Mouse (Mus musculus): ENCODE results near the gene Spon1. TPM values are rescaled to one million over a fixed set of nuclear protein-coding genes. Genes with fewer than 3 reads are reported as not detected.

Gene Spon1
- polyA plus RNA-seq, 1 experiment from 2014 or later = 30.5 TPM

DNA sequence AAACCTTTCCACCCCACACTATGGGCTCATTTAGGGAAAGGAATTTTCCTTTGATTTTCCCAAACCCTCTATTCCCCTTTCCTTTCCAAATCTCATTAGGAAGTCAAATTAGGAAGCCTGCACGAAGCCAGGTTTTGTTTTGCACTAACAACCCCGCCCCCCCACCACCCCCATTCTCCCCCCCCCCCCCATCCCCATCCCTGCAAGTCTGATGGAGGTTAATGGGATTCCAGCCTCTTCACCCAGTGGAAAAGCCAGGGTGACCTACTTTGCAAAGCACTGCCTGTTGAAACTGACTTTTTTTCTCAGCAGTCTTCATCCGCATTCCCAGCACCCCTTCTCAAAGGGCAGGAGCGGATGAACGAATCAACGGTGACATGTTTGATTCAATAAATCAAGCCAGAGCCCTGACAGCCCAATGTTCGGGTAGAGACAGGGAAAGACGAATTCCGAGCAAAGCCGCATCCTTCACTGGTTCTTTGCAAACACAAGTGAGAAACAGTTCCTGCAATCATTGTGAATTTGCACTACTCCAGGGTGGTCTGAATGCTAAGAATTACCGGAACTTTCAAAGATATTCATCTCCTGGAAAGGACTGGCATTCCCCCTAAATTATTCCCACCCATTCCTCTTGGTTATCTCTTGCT lies 254.4 kb downstream of the Spon1 start:
- 11% methylated on average over 11 of the region's 11 CpGs for WGBS
- no peak overlapping the region for H3K27ac ChIP-seq (replicated peaks; ENCODE audit: low read depth, low read length)
- DNase-seq (ENCODE audit: low spot score) (no peak), ATAC-seq (ENCODE audit: low read depth) (peak; percentile 17; the same call in 1 of the 2 replicates)
- H3K9me3 ChIP-seq (ENCODE audit: control insufficient read depth, low read length) = no peaks in the 10 kb centered on the region
- H3K27me3 ChIP-seq (replicated peaks; ENCODE audit: control insufficient read depth, insufficient read depth, low read length) = no peaks in the 10 kb centered on the region
- H3K9ac ChIP-seq (ENCODE audit: low read depth, low read length) = peak overlapping the region; percentile 49
- peak overlapping the region; percentile 46 for H3K4me3 ChIP-seq (ENCODE audit: low read depth, low read length)
- H3K4me2 ChIP-seq (ENCODE audit: low read depth, low read length) = peak overlapping the region; percentile 74
- H3K36me3 ChIP-seq (ENCODE audit: control insufficient read depth, insufficient read depth, low read length) = no peaks in the 10 kb centered on the region
- H3K4me1 ChIP-seq (ENCODE audit: control insufficient read depth, insufficient read depth, low read length) = no peaks in the 10 kb centered on the region

DNA sequence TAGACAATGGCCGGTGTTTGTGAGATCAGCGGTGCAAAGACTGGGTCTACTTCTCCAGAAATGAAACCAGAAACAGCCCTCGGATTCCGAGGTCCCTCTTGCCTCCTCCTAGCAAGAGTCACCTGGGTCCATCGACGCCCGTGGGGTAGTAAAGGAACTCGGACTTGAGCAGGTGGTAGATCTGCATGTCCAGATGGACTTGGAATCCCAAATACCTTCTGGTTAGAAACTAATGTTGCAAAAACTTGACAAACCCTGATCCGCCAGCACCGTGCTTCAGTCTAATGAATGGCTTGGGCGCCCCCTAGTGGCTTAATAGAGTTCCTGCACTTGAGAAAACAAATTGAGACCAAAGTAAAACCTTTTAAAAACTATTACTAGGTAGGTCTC lies 254.9 kb downstream of the Spon1 start:
- Histone ChIP-seq H3K4me2 (ENCODE audit: low read depth, low read length) (peak overlapping the region; percentile 74), H3K4me1 (ENCODE audit: control insufficient read depth, insufficient read depth, low read length) (no peaks in the 10 kb centered on the region), H3K9me3 (ENCODE audit: control insufficient read depth, low read length) (no peaks in the 10 kb centered on the region), H3K9ac (ENCODE audit: low read depth, low read length) (peak overlapping the region; percentile 49), H3K27ac (replicated peaks; ENCODE audit: low read depth, low read length) (no peak overlapping the region), H3K36me3 (ENCODE audit: control insufficient read depth, insufficient read depth, low read length) (no peaks in the 10 kb centered on the region), H3K27me3 (replicated peaks; ENCODE audit: control insufficient read depth, insufficient read depth, low read length) (no peaks in the 10 kb centered on the region), H3K4me3 (ENCODE audit: low read depth, low read length) (peak overlapping the region; percentile 46)
- peak; percentile 61 for ATAC-seq (ENCODE audit: low read depth)
- WGBS = 2% methylated on average over 11 of the region's 11 CpGs
- DNase-seq (ENCODE audit: low spot score) = peak; percentile 88

DNA sequence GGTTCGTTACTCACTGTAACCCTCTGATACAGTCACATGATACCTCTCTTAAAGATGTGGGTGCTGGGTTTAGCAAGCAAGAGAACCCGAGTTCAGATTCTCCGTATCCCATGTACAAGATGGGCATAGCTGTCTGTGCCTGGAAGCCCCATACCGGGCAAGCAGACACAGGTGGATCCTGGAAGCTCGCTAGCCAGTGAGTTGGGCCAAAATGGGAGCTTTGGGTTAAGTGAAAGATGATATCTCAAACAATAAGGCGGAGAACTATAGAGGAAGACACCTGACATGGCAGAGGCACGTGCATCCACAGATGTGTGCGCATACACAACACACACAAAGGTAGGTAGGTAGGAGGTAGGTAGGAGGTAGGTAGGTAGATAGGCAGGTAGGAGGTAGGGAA lies 261.1 kb downstream of the Spon1 start:
- Histone ChIP-seq H3K4me1 (ENCODE audit: control insufficient read depth, insufficient read depth, low read length) (no peaks in the 10 kb centered on the region), H3K9ac (ENCODE audit: low read depth, low read length) (no peak overlapping the region), H3K27me3 (replicated peaks; ENCODE audit: control insufficient read depth, insufficient read depth, low read length) (no peaks in the 10 kb centered on the region), H3K27ac (replicated peaks; ENCODE audit: low read depth, low read length) (no peak overlapping the region), H3K9me3 (ENCODE audit: control insufficient read depth, low read length) (no peaks in the 10 kb centered on the region), H3K4me3 (ENCODE audit: low read depth, low read length) (no peak overlapping the region), H3K4me2 (ENCODE audit: low read depth, low read length) (no peak overlapping the region), H3K36me3 (ENCODE audit: control insufficient read depth, insufficient read depth, low read length) (no peaks in the 10 kb centered on the region)
- ATAC-seq (ENCODE audit: low read depth) = no peak
- no peak for DNase-seq (ENCODE audit: low spot score)
- 87% methylated on average over 8 of the region's 8 CpGs for WGBS

DNA sequence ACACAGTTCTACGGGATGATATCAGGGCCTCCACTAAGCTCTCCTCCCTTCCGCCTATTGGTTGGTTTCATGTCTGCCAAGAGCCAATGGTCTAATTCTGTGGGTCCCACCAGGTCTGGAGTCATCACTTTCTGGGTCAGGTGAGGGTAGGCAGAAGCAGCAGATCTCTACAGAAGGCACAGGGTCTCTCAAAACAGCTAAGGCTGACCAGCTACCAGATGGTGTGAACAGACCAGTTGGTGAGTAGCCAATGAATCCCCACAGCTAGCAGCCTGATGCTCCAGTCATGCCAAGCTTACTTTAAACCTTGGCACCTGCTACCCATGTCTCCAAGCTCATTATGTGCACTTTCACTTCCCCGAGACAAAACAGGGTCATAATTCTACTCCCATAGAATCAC lies 261.6 kb downstream of the Spon1 start:
- Histone ChIP-seq H3K27me3 (replicated peaks; ENCODE audit: control insufficient read depth, insufficient read depth, low read length) (no peaks in the 10 kb centered on the region), H3K4me3 (ENCODE audit: low read depth, low read length) (no peak overlapping the region)

DNA sequence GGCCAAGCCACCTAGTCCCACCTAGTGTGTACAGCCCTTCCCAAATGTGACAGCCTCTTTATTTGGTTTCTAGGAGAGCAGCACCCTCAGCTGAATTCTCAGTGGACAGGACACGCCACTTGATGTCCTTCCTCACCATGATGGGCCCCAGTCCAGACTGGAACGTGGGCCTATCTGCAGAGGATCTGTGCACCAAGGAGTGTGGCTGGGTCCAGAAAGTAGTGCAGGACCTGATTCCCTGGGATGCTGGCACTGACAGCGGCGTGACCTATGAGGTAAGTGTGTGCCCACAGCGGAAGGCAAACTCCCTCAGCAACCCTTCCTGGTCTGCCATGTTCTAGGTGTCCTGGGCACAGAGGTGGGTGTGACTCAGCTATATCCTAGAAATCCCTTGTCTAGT lies 263.0 kb downstream of the Spon1 start:
- Histone ChIP-seq H3K9me3 (ENCODE audit: control insufficient read depth, low read length) (no peaks in the 10 kb centered on the region), H3K36me3 (ENCODE audit: control insufficient read depth, insufficient read depth, low read length) (no peaks in the 10 kb centered on the region), H3K27me3 (replicated peaks; ENCODE audit: control insufficient read depth, insufficient read depth, low read length) (no peaks in the 10 kb centered on the region), H3K27ac (replicated peaks; ENCODE audit: low read depth, low read length) (no peak overlapping the region), H3K4me3 (ENCODE audit: low read depth, low read length) (no peak overlapping the region), H3K4me2 (ENCODE audit: low read depth, low read length) (no peak overlapping the region), H3K9ac (ENCODE audit: low read depth, low read length) (no peak overlapping the region), H3K4me1 (ENCODE audit: control insufficient read depth, insufficient read depth, low read length) (no peaks in the 10 kb centered on the region)
- WGBS = 95% methylated on average over 5 of the region's 5 CpGs
- ATAC-seq (ENCODE audit: low read depth) (no peak), DNase-seq (ENCODE audit: low spot score) (no peak)

More for the DNA sequence above, 261.6 kb downstream of the Spon1 start:
- Histone ChIP-seq H3K27ac (replicated peaks; ENCODE audit: low read depth, low read length) (no peak overlapping the region), H3K9ac (ENCODE audit: low read depth, low read length) (no peak overlapping the region), H3K4me1 (ENCODE audit: control insufficient read depth, insufficient read depth, low read length) (no peaks in the 10 kb centered on the region), H3K36me3 (ENCODE audit: control insufficient read depth, insufficient read depth, low read length) (no peaks in the 10 kb centered on the region), H3K4me2 (ENCODE audit: low read depth, low read length) (no peak overlapping the region), H3K9me3 (ENCODE audit: control insufficient read depth, low read length) (no peaks in the 10 kb centered on the region)
- 85% methylated on average over 3 of the region's 3 CpGs for WGBS
- DNase-seq (ENCODE audit: low spot score) = no peak
- no peak for ATAC-seq (ENCODE audit: low read depth)

DNA sequence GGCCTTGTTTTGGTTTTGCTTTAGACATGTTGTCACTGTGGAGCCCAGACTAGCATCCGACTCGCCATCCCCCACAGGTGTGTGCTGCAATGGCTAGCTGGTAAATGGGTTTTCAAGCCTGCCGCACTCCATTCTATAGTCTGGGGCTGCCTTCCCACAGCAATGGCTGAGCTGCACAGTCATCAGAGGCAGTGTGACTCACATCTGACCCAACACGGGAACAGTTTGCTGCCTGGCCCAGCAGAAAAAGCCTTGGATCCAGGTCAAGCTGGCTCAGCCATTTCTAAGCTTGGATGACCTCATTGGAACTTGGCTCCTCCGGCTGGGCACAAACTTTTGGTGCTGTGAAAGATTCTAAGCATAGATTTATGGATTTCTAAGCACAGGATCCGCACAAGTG lies 263.8 kb downstream of the Spon1 start:
- Histone ChIP-seq H3K27ac (replicated peaks; ENCODE audit: low read depth, low read length) (no peak overlapping the region), H3K4me3 (ENCODE audit: low read depth, low read length) (no peak overlapping the region), H3K9ac (ENCODE audit: low read depth, low read length) (no peak overlapping the region), H3K9me3 (ENCODE audit: control insufficient read depth, low read length) (no peaks in the 10 kb centered on the region), H3K27me3 (replicated peaks; ENCODE audit: control insufficient read depth, insufficient read depth, low read length) (no peaks in the 10 kb centered on the region), H3K4me1 (ENCODE audit: control insufficient read depth, insufficient read depth, low read length) (no peaks in the 10 kb centered on the region), H3K36me3 (ENCODE audit: control insufficient read depth, insufficient read depth, low read length) (no peaks in the 10 kb centered on the region), H3K4me2 (ENCODE audit: low read depth, low read length) (no peak overlapping the region)
- DNase-seq (ENCODE audit: low spot score) (no peak), ATAC-seq (ENCODE audit: low read depth) (no peak)
- WGBS = 86% methylated on average over 6 of the region's 6 CpGs

DNA sequence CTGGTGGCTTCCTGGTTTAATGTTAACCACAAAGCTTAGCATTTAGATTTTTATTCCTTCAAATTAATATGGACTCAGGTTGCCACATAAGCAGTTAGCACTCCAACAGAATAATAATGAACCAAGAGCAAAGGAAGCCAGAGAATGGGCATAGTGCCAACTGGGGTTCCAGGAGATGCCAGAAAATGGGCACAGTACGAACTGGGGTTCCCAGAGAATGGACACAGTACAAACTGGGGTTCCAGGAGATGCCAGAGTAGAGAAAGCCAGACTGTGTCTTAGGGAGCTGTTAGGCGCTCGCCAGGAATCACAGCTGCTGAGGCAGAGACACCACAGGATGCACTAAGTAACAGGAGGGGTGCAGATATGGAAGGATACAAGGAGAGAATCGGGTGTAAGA lies 271.4 kb downstream of the Spon1 start:
- no peaks in the 10 kb centered on the region for H3K9me3 ChIP-seq (ENCODE audit: control insufficient read depth, low read length)
- no peaks in the 10 kb centered on the region for H3K4me1 ChIP-seq (ENCODE audit: control insufficient read depth, insufficient read depth, low read length)
- ATAC-seq (ENCODE audit: low read depth) (no peak), DNase-seq (ENCODE audit: low spot score) (no peak)
- H3K27me3 ChIP-seq (replicated peaks; ENCODE audit: control insufficient read depth, insufficient read depth, low read length) = no peaks in the 10 kb centered on the region
- no peak overlapping the region for H3K4me3 ChIP-seq (ENCODE audit: low read depth, low read length)
- no peaks in the 10 kb centered on the region; the same call in none of the 2 replicates for H3K36me3 ChIP-seq (ENCODE audit: control insufficient read depth, insufficient read depth, low read length)
- WGBS = 84% methylated on average over 4 of the region's 4 CpGs
- no peak overlapping the region for H3K27ac ChIP-seq (replicated peaks; ENCODE audit: low read depth, low read length)
- no peak overlapping the region for H3K4me2 ChIP-seq (ENCODE audit: low read depth, low read length)
- H3K9ac ChIP-seq (ENCODE audit: low read depth, low read length) = no peak overlapping the region

DNA sequence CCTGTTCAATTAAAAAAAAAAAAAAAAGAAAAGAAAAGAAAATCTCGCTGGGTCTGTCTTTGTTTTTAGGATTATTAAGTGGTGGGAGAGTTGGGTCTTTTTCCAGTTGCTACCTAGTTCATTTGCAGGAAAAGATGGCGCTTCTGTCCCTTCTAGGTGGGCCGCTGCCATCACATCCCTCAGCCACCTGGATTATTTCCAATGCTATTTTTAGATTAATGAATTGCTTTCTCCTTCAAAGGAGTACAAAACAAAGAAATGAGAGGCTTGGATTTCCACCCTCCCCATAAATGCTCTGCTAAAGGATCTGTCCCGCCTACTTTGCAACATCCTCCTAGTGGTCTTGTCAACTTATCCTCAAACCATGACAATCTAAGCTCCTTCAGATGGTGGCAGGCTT lies 275.6 kb downstream of the Spon1 start:
- no peak overlapping the region for H3K27ac ChIP-seq (replicated peaks; ENCODE audit: low read depth, low read length)
- WGBS = 87% methylated on average over 4 of the region's 4 CpGs
- H3K27me3 ChIP-seq (replicated peaks; ENCODE audit: control insufficient read depth, insufficient read depth, low read length) = no peaks in the 10 kb centered on the region
- ATAC-seq (ENCODE audit: low read depth) = no peak
- peaks cover 16% of the 10 kb centered on the region for H3K4me1 ChIP-seq (ENCODE audit: control insufficient read depth, insufficient read depth, low read length)
- no peak overlapping the region for H3K9ac ChIP-seq (ENCODE audit: low read depth, low read length)
- H3K36me3 ChIP-seq (ENCODE audit: control insufficient read depth, insufficient read depth, low read length) = no peaks in the 10 kb centered on the region; the same call in none of the 2 replicates
- DNase-seq (ENCODE audit: low spot score) = no peak
- no peak overlapping the region for H3K4me3 ChIP-seq (ENCODE audit: low read depth, low read length)
- no peaks in the 10 kb centered on the region for H3K9me3 ChIP-seq (ENCODE audit: control insufficient read depth, low read length)
- no peak overlapping the region for H3K4me2 ChIP-seq (ENCODE audit: low read depth, low read length)
